Mouse (Mus musculus): ENCODE data around the gene Cplx3. TPM values are rescaled to one million over a fixed set of nuclear protein-coding genes. Genes with fewer than 3 reads are reported as not detected.
A peak's percentile ranks its signal among the peaks of the same experiment; 100 is the strongest.

Gene Cplx3
- polyA plus RNA-seq, 1 experiment from 2014 or later, result not detected

- H3K27me3 ChIP-seq (ENCODE audit: control insufficient read depth, insufficient read depth, low read length), result no peaks in the 10 kb centered on the region
- H3K4me2 ChIP-seq (ENCODE audit: low read length), result peak overlapping the region; percentile 93
- no peak for ATAC-seq (ENCODE audit: insufficient number of reproducible peaks, insufficient read depth, low FRiP score, low read depth)
- no peak overlapping the region for H3K27ac ChIP-seq (replicated peaks in 1 of 2; ENCODE audit: control insufficient read depth in 1 of 2, insufficient read depth in 1 of 2, low read depth in 2 of 2, low read length in 2 of 2)
- 75% methylated on average over 9 of the region's 9 CpGs for WGBS
- no peaks in the 10 kb centered on the region for H3K9me3 ChIP-seq (ENCODE audit: control insufficient read depth, low read length)
- peak overlapping the region; percentile 99 for H3K9ac ChIP-seq (ENCODE audit: low read length)
- H3K4me3 ChIP-seq (ENCODE audit: control insufficient read depth in 1 of 2, insufficient read depth in 1 of 2, low read depth in 1 of 2, low read length in 2 of 2), result peak overlapping the region; percentile 15 to 98
- H3K36me3 ChIP-seq (ENCODE audit: control insufficient read depth, insufficient read depth, low read length), result peaks cover 13% of the 10 kb centered on the region
- peaks cover 37 to 60% of the 10 kb centered on the region in 2 experiments for H3K4me1 ChIP-seq (ENCODE audit: control insufficient read depth in 2 of 2, insufficient read depth in 2 of 2, low read length in 2 of 2)
Measured at GRCm38 (mm10) chr9:57643169-57643855, 37.2 kb upstream of the Cplx3 start.

- Histone ChIP-seq H3K27me3 (ENCODE audit: control insufficient read depth, insufficient read depth, low read length) (no peaks in the 10 kb centered on the region), H3K27ac (replicated peaks in 1 of 2; ENCODE audit: control insufficient read depth in 1 of 2, insufficient read depth in 1 of 2, low read depth in 2 of 2, low read length in 2 of 2) (no peak overlapping the region), H3K4me1 (ENCODE audit: control insufficient read depth in 2 of 2, insufficient read depth in 2 of 2, low read length in 2 of 2) (peaks cover 47 to 74% of the 10 kb centered on the region in 2 experiments), H3K9me3 (ENCODE audit: control insufficient read depth, low read length) (no peaks in the 10 kb centered on the region), H3K4me2 (ENCODE audit: low read length) (no peak overlapping the region), H3K4me3 (ENCODE audit: control insufficient read depth in 1 of 2, insufficient read depth in 1 of 2, low read depth in 1 of 2, low read length in 2 of 2) (no peak overlapping the region), H3K36me3 (ENCODE audit: control insufficient read depth, insufficient read depth, low read length) (peaks cover 13% of the 10 kb centered on the region), H3K9ac (ENCODE audit: low read length) (no peak overlapping the region)
- WGBS, result 85% methylated on average over 13 of the region's 13 CpGs
- ATAC-seq (ENCODE audit: insufficient number of reproducible peaks, insufficient read depth, low FRiP score, low read depth), result no peak
Measured at GRCm38 (mm10) chr9:57641775-57642550, 35.9 kb upstream of the Cplx3 start.

- H3K27me3 ChIP-seq (ENCODE audit: control insufficient read depth, insufficient read depth, low read length), result no peaks in the 10 kb centered on the region
- H3K27ac ChIP-seq (replicated peaks in 1 of 2; ENCODE audit: control insufficient read depth in 1 of 2, insufficient read depth in 1 of 2, low read depth in 2 of 2, low read length in 2 of 2), result peak overlapping the region in 1 of 2 experiments; percentile 75; a peak in 2 of 4 replicates
- H3K9me3 ChIP-seq (ENCODE audit: control insufficient read depth, low read length), result no peaks in the 10 kb centered on the region
- ATAC-seq (ENCODE audit: insufficient number of reproducible peaks, insufficient read depth, low FRiP score, low read depth), result no peak
- H3K4me1 ChIP-seq (ENCODE audit: control insufficient read depth in 2 of 2, insufficient read depth in 2 of 2, low read length in 2 of 2), result peaks cover 48 to 79% of the 10 kb centered on the region in 2 experiments
- H3K4me2 ChIP-seq (ENCODE audit: low read length), result peak overlapping the region; percentile 58
- H3K4me3 ChIP-seq (ENCODE audit: control insufficient read depth in 1 of 2, insufficient read depth in 1 of 2, low read depth in 1 of 2, low read length in 2 of 2), result no peak overlapping the region
- WGBS, result 42% methylated on average over 1 of the region's 1 CpGs
- H3K9ac ChIP-seq (ENCODE audit: low read length), result peak overlapping the region; percentile 62
- peaks cover 13% of the 10 kb centered on the region for H3K36me3 ChIP-seq (ENCODE audit: control insufficient read depth, insufficient read depth, low read length)
Measured at GRCm38 (mm10) chr9:57641022-57641421, 34.9 kb upstream of the Cplx3 start.

GRCm38 (mm10) chr9:57640384-57640783, 34.3 kb upstream of the Cplx3 start:
- H3K27me3 ChIP-seq (ENCODE audit: control insufficient read depth, insufficient read depth, low read length), result no peaks in the 10 kb centered on the region
- H3K4me1 ChIP-seq (ENCODE audit: control insufficient read depth in 2 of 2, insufficient read depth in 2 of 2, low read length in 2 of 2), result peaks cover 48 to 75% of the 10 kb centered on the region in 2 experiments
- H3K9ac ChIP-seq (ENCODE audit: low read length), result peak overlapping the region; percentile 62
- WGBS, result 13% methylated on average over 15 of the region's 15 CpGs
- no peaks in the 10 kb centered on the region for H3K9me3 ChIP-seq (ENCODE audit: control insufficient read depth, low read length)
- H3K4me3 ChIP-seq (ENCODE audit: control insufficient read depth in 1 of 2, insufficient read depth in 1 of 2, low read depth in 1 of 2, low read length in 2 of 2), result peak overlapping the region; percentile 5 to 20; a peak in 1 of 4 replicates
- peak overlapping the region; percentile 58 for H3K4me2 ChIP-seq (ENCODE audit: low read length)
- ATAC-seq (ENCODE audit: insufficient number of reproducible peaks, insufficient read depth, low FRiP score, low read depth), result no peak
- H3K27ac ChIP-seq (replicated peaks in 1 of 2; ENCODE audit: control insufficient read depth in 1 of 2, insufficient read depth in 1 of 2, low read depth in 2 of 2, low read length in 2 of 2), result peak overlapping the region; percentile 52 to 75
- peaks cover 13% of the 10 kb centered on the region for H3K36me3 ChIP-seq (ENCODE audit: control insufficient read depth, insufficient read depth, low read length)

- H3K4me2 ChIP-seq (ENCODE audit: low read length), result peak overlapping the region; percentile 58
- H3K4me1 ChIP-seq (ENCODE audit: control insufficient read depth in 2 of 2, insufficient read depth in 2 of 2, low read length in 2 of 2), result peaks cover 48 to 75% of the 10 kb centered on the region in 2 experiments
- peak overlapping the region; percentile 52 to 91; a peak in 3 of 4 replicates for H3K27ac ChIP-seq (replicated peaks in 1 of 2; ENCODE audit: control insufficient read depth in 1 of 2, insufficient read depth in 1 of 2, low read depth in 2 of 2, low read length in 2 of 2)
- H3K36me3 ChIP-seq (ENCODE audit: control insufficient read depth, insufficient read depth, low read length), result peaks cover 13% of the 10 kb centered on the region
- no peaks in the 10 kb centered on the region for H3K27me3 ChIP-seq (ENCODE audit: control insufficient read depth, insufficient read depth, low read length)
- no peaks in the 10 kb centered on the region for H3K9me3 ChIP-seq (ENCODE audit: control insufficient read depth, low read length)
- 71% methylated on average over 5 of the region's 5 CpGs for WGBS
- peak overlapping the region; percentile 62 for H3K9ac ChIP-seq (ENCODE audit: low read length)
- ATAC-seq (ENCODE audit: insufficient number of reproducible peaks, insufficient read depth, low FRiP score, low read depth), result no peak
- H3K4me3 ChIP-seq (ENCODE audit: control insufficient read depth in 1 of 2, insufficient read depth in 1 of 2, low read depth in 1 of 2, low read length in 2 of 2), result peak overlapping the region in 1 of 2 experiments; percentile 20; a peak in 1 of 4 replicates
Measured at GRCm38 (mm10) chr9:57639661-57640328, 33.7 kb upstream of the Cplx3 start.

GRCm38 (mm10) chr9:57638651-57639459, 32.8 kb upstream of the Cplx3 start:
- Histone ChIP-seq H3K4me1 (ENCODE audit: control insufficient read depth in 2 of 2, insufficient read depth in 2 of 2, low read length in 2 of 2) (peaks cover 46 to 74% of the 10 kb centered on the region in 2 experiments), H3K36me3 (ENCODE audit: control insufficient read depth, insufficient read depth, low read length) (peaks cover 13% of the 10 kb centered on the region), H3K27me3 (ENCODE audit: control insufficient read depth, insufficient read depth, low read length) (no peaks in the 10 kb centered on the region), H3K9me3 (ENCODE audit: control insufficient read depth, low read length) (no peaks in the 10 kb centered on the region), H3K4me2 (ENCODE audit: low read length) (peak overlapping the region; percentile 51), H3K9ac (ENCODE audit: low read length) (peak overlapping the region; percentile 62), H3K27ac (replicated peaks in 1 of 2; ENCODE audit: control insufficient read depth in 1 of 2, insufficient read depth in 1 of 2, low read depth in 2 of 2, low read length in 2 of 2) (peak overlapping the region; percentile 77 to 91), H3K4me3 (ENCODE audit: control insufficient read depth in 1 of 2, insufficient read depth in 1 of 2, low read depth in 1 of 2, low read length in 2 of 2) (no peak overlapping the region)
- ATAC-seq (ENCODE audit: insufficient number of reproducible peaks, insufficient read depth, low FRiP score, low read depth), result peak; percentile 39
- 31% methylated on average over 8 of the region's 8 CpGs for WGBS

Measured in heart, embryonic 14.5 days (tissue).